Mouse (Mus musculus) kidney, adult 2 months (tissue): Measurements from ENCODE around the gene Arhgap21.

ENCODE experiments used
- CTCF ChIP-seq: fragments of 200-500 bp; conservative IDR thresholded peaks from 2 replicates; pipeline ENCODE4 v1.5.1; 2011; ENCODE audit warnings: low read depth, mild to moderate bottlenecking, control low read depth, low read length, moderate library complexity, mixed read lengths; ENCODE audit not compliant: insufficient read depth, insufficient read length
- POLR2A ChIP-seq: fragments of 200-500 bp; IDR thresholded peaks from one replicate; pipeline ENCODE4 v1.6.1; 2011; ENCODE audit warnings: low read depth, low read length, control low read depth

DNA sequence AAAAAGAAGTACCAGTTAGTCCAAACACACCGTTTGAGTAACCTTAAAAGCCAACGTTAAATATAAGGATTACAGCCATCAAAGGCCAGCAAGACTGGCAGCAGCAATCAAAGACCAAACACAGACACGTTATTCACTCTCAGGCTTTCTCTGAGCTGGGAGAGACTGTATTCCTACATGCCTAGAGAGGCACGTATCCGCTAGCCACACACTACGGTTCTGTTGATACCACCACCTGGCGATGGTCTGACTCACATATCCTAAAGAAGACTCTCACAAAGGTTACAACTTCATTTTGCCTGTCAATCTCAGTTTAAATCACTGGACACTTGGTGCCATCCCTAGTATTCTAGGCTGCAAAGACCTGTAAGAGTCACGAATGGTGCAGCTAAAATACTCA, 13.3 kb downstream of the Arhgap21 start:
- no peak for TF ChIP-seq CTCF
- no peak for TF ChIP-seq POLR2A
